Mouse (Mus musculus): ENCODE results near the gene Mapkapk5.

Mapkapk5 gene

DNA sequence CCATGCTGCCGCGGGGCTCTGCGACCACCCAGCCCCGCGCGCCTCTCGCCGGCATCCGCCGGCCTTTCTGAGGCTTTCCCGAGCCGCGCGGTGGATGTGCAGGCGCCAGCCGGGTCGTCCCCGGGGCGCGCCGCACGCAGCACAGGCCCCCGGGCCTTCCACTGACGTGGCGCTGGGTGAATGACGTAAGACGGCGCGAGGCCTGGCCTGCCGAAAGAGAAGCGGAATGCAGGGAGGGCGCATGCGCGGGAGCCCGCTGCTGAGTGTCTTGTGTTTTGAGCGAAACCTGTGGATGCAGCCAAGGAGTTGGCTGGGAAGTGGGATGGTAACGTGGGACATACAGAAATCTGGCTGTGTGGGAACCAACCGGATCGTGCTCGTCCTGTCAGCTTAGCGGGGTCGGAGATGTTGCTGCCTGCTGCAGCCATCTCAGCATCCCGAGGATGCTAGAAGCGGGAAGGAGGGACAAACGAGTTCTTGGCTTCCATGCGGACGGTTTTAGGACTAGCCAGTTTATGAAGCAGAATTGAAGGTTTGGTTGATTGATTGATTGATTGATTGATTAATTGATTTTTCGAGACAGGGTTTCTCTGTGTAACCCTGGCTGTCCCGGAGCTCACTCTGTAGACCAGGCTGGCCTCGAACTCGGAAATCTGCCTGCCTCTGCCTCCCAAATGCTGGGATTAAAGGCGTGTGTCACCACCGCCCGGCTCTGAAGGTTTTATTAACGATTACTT lies at the start of gene Mapkapk5:
Gene Mapkapk5 (minus strand): TSS at position 113 of the 737 bp plus-strand sequence.
- peak; percentile 94 to 96 for DNase-seq (ENCODE audit: low spot score in 2 of 2)

DNA sequence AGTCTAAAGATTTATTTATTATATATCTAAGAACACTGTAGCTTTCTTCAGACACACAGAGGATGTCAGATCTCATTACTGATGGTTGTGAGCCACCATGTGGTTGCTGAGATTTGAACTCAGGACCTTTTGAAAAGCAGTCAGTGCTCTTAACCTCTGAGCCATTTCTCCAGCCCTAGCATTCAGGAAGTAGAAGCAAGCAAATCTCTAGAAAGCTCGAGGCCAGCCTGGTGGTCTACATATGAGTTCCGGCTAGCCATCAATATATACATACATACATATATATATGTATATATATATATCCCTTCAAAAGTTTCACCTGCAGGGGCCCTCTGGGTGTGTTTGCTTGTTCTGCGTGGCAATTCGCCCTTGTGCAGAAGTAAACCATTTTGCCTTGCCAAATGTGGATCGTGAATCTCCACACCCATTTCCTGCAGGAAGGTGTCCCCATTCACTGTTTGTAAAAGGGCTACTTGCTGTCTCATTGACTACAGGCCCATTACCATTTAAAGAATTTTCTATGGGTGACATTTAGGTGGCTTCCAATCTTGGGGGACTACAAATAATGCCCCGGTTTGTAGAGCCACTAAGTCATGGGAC lies 49.1 kb upstream of the Mapkapk5 start:
- no peak for DNase-seq (ENCODE audit: low spot score in 2 of 2)

GRCm38 (mm10) chr5:121593451-121594401 lies 48.0 kb upstream of the Mapkapk5 start, which contains the start of gene Aldh2:
Gene Aldh2, minus strand, starts transcription at chr5:121593824.
- peak; percentile 57 to 66 for DNase-seq (ENCODE audit: low spot score in 2 of 2)

- DNase-seq (ENCODE audit: low spot score in 2 of 2) = no peak
Observed at GRCm38 (mm10) chr5:121592816-121593407, 47.2 kb upstream of the Mapkapk5 start.

GRCm38 (mm10) chr5:121592064-121592815 lies 46.5 kb upstream of the Mapkapk5 start:
- no peak for DNase-seq (ENCODE audit: low spot score in 2 of 2)

DNA sequence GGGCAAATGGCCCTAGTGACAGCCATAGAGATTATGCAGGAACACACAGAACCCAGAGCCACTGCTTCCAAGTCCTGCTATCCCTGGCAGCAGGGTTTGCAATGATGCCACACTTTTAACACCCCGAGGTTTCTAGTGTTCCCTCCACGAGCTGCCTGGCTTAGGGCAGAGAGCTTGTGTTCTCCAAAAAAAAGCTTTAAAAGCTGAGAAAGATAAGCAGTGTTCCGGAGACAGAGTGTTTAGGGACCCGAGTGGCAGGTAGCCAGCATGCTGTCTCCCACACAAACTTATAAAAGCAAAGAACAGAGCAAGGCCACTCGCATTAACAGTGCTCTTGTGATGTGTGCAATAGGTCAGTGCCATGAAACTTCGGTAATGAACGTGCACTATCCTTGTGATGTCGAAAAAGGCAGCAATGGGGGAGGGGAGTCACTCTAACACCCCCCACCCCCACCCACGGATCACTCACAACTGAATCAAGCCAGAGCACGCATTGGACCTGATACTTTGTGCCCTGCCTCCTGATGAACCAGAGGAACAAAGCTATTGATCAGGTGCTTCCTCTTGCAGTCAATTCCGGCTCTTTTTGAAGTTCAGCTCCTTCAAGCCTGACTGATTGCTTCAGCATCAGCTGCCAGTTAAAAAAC lies 45.8 kb upstream of the Mapkapk5 start:
- no peak for DNase-seq (ENCODE audit: low spot score in 2 of 2)

GRCm38 (mm10) chr5:121589928-121590327 lies 44.2 kb upstream of the Mapkapk5 start:
- no peak for DNase-seq (ENCODE audit: low spot score in 2 of 2)

DNA sequence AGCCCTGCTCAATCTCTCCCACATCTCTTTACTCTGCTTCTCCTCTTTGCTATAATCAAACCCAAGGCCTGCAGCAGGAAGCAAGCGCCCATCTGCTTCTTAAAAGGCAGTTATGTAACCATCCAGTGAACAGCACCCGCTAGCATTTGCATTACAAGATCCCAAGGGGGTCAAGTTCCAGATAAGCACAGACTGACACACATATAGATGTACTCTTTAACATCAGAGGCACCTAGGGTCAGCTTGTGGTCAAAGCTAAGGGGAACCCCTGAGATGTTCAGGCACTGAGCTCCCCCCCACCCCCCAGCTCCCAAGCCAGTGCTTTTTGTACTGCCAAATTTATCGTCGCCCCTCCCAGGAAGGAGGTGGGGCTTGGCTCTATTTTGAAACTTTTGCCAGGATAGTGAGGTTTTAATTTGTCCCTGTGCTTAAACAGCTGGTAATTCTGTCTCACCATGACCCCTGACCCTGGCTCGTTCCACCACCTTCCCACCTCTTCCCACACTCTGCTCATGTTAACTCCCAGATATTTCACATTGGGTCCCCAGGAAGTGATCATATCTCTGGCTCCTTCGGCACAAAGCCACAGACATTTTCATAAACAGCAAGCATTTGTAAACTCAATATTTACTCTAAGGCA lies 40.8 kb upstream of the Mapkapk5 start:
- peak; percentile 20 to 43 for DNase-seq (ENCODE audit: low spot score in 2 of 2)

GRCm38 (mm10) chr5:121585699-121586098 lies 40.0 kb upstream of the Mapkapk5 start:
- DNase-seq (ENCODE audit: low spot score in 2 of 2) = no peak

GRCm38 (mm10) chr5:121585005-121585404 lies 39.3 kb upstream of the Mapkapk5 start:
- no peak for DNase-seq (ENCODE audit: low spot score in 2 of 2)

GRCm38 (mm10) chr5:121583765-121584501 lies 38.2 kb upstream of the Mapkapk5 start:
- DNase-seq (ENCODE audit: low spot score in 2 of 2) = peak; percentile 59 to 65

GRCm38 (mm10) chr5:121581945-121582344 lies 36.2 kb upstream of the Mapkapk5 start:
- no peak for DNase-seq (ENCODE audit: low spot score in 2 of 2)

- DNase-seq (ENCODE audit: low spot score in 2 of 2) = no peak
Observed at GRCm38 (mm10) chr5:121576927-121577488, 31.3 kb upstream of the Mapkapk5 start.

DNA sequence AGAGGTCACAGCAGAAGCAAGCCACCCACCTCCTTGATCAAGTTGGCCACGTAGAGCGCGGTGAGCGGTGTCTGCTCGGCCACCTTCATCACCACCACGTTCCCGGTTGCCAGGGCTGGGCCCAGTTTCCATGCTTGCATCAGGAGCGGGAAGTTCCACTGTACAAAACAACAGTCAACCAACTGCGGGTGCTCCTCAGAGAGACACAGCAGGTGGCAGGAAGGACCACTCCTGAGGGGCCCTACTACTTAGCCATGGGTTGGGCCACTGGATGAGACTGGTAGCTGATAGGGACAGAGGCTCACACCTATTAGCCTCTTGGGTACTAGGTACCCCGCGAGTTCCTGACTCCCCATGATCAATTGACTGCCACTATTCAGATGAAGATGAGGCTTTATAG lies 30.2 kb upstream of the Mapkapk5 start:
- no peak for DNase-seq (ENCODE audit: low spot score in 2 of 2)

DNA sequence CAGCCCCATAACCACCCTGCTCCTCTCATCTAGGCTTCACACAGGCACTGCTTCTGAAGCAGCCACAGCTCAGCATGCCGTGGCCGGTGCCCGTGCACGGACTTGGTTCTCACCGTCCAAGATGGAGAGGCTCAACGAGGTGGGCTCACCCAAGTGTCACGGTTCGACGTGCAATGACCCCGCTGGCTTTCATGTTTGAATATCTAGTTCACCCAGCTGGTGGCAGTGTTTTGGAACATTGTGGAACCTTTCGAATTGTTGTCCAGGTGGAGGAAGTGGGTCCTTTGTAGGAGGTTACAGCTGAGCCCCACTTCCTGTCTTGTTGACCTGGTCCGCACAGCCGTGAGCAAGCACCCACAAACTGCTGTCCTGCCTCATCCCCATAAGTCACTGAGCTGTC lies 28.4 kb upstream of the Mapkapk5 start:
- DNase-seq (ENCODE audit: low spot score in 2 of 2) = no peak

DNA sequence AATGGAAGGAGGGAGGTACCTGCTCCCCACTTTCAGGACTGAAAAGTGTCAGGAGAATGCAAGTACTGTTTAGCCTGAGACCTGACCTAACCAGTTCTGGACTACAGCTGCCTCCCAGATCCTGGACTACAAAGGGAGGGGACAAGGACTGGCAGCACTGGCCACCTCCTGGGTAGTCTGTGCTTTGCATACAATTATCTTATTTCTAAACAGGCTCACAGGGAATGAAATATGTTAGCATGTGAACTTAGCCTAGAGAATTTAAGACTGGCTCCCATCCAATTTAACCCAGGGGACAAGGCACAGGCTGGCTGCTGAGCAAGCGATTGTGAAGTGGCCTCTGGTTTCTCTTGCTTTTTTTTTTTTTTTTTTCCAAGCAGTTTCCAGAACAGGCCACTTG lies 25.1 kb upstream of the Mapkapk5 start:
- no peak for DNase-seq (ENCODE audit: low spot score in 2 of 2)

DNA sequence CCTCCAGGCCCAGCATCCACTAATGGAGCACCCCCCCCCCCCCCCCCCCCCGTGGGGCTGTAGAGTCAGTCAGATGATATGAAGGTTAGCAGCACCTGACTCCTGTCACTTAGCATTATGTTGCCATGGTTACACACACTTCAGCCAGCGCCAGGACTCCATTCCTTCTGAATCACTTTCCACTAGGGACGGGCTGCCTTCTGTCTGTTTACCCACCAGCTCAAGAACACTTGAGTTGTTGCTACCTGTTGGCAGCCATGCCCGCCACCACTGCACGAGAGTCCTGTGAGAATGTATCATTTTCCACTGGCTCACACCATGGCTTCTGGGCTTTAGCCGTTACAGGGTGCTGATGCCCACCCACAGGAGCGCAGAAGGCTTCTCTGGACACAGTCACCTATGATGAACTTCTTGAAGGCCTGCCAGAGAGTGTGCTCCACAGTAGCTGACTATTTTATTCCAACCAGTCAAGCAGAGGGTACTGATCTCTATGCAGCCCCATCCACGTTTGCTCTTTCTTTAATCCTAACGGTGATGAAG lies 24.2 kb upstream of the Mapkapk5 start:
- no peak for DNase-seq (ENCODE audit: low spot score in 2 of 2)

DNA sequence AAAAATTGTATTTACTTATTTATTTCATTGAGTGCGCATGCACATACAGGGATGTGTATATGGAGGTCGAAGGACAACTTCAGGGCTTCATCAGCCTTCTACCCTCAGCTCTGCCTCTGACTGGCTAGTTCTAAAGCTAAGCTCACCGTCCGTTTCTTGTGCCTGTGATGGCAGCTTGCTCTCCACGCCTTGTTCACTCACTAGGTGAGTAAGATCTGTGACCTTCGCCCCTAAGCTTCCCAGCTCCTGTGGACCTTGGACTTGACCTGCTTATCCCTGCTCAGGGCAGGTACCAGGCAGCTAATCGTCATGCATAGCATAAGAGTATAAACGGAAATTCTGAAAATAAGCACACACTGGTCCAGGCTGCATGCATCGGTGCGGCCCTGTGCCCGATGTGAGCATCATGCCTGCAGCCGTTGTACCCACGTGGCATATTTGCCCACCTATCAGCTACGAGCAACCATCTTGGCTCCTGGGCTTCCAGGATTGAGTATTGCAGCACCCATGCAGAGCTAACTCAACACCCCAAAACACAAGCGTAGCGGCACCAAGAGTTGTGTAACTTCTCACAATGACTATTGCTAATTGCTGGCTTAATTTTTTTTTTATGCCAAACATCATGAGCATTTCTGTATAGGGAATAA lies 20.5 kb upstream of the Mapkapk5 start:
- DNase-seq (ENCODE audit: low spot score in 2 of 2) = no peak
